Mouse (Mus musculus): Measurements from ENCODE around the gene Ostm1. TPM values are rescaled to one million over a fixed set of nuclear protein-coding genes. Genes with fewer than 3 reads are reported as not detected.

The Ostm1 gene
- polyA plus RNA-seq, 1 experiment from 2014 or later = 13.8 TPM

DNA sequence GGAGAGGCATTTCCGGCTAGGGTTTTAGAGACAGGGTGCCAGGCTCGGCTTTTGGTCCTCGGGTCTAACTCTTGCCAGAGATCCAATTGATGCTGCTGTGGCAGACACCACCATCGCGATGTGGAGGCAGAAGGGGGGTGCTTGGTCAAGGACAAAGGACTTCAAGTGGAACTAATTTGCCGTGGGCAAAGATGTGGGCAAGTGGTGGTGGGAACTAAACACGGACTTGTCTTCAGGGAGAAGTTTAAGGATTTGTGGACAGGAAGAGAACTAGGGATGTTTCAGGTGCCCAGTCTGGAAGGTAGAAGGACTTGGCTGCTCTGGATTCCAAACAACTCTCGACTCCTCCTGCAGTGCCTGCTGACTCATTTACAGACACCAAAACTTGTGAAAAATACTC, 1.5 kb downstream of the Ostm1 start:
- WGBS = 4% methylated on average over 8 of the region's 8 CpGs
- H3K4me2 ChIP-seq = no peak overlapping the region
- H3K27me3 ChIP-seq = peaks cover 97% of the 10 kb centered on the region
- no peak overlapping the region for H3K27ac ChIP-seq
- no peaks in the 10 kb centered on the region for H3K9me3 ChIP-seq
- H3K4me3 ChIP-seq = no peak overlapping the region
- peaks cover 26% of the 10 kb centered on the region for H3K4me1 ChIP-seq
- no peak for ATAC-seq (ENCODE audit: borderline replicate concordance, extremely low read depth, low FRiP score, low TSS enrichment)
- H3K36me3 ChIP-seq = no peaks in the 10 kb centered on the region
- no peak overlapping the region for H3K9ac ChIP-seq

DNA sequence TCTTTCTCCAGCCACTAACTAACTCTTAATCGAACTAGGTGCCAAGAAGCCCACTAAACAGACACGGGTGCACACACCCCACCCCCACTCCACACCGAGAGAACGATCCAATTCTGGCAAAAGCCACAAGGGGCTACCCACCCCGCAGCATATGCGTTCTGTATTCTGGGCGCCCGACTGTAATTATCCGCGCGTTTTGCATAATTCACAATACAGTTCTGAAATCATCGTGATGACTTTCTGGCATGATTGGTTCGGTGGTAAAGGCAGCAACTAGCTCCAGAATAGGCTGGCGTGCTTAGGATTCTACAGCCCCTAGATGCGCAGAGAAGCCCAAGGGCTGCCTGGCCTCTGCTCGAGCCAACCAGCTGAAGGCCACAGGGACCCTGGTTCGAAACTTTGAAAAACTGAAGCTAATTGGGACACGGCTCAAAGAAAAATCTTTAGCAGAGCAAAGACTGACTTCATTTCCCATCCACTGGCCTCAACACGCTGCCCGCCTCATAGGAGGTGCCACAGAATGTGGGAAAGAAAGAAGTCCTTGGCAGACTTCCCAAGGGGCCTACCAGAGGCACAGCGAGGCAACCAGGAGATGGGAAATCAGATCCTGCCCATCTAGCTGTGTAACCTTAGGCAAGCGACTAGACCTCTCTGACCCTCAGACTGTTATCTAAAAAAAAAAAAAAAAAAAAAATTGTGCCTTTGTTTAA, 2.1 kb downstream of the Ostm1 start:
- no peak overlapping the region for H3K9ac ChIP-seq
- no peak overlapping the region for H3K4me3 ChIP-seq
- WGBS = 5% methylated on average over 22 of the region's 22 CpGs
- ATAC-seq (ENCODE audit: borderline replicate concordance, extremely low read depth, low FRiP score, low TSS enrichment) = no peak
- no peak overlapping the region for H3K27ac ChIP-seq
- no peaks in the 10 kb centered on the region for H3K36me3 ChIP-seq
- peaks cover 97% of the 10 kb centered on the region for H3K27me3 ChIP-seq
- no peak overlapping the region for H3K4me2 ChIP-seq
- H3K9me3 ChIP-seq = no peaks in the 10 kb centered on the region
- peaks cover 26% of the 10 kb centered on the region for H3K4me1 ChIP-seq

DNA sequence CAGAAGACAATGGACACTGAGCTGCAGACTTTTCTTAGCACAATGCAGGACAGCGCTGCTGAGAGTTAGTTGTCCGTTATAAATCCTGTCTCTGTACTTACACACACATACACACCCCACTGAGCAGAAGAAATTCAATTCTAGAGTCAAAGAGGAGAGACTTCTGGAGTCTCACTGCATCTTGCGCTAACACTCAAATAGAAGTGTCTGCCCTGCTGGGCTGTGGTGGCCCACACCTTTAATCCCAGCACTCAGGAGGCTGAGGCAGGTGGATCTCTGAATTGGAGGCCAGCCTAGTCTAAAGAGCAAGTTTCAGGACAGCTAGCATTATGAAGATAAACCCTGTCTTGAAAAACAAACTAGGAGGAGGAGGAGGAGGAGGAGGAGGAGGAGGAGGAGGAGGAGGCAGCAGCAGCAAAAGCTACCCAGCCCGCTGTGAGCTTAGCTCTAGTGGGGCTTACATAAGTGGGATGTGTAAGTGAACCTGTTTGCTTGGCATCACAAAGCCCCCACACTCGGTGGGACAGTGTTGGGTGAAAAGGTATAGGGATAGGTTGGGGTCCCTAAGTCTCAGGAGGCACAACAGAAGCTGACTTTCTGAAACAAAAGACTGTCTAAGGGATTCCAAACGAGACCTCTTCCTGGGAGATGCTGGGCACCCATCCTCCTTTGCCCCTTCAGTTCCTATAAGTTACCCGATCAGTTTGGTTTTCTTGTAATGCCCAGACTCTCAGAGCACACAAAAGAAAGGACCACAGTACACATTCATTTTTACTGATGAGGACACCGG, 4.5 kb downstream of the Ostm1 start:
- WGBS = 6% methylated on average over 8 of the region's 8 CpGs
- H3K27ac ChIP-seq = no peak overlapping the region
- no peak for ATAC-seq (ENCODE audit: borderline replicate concordance, extremely low read depth, low FRiP score, low TSS enrichment)
- H3K4me2 ChIP-seq = no peak overlapping the region
- H3K9me3 ChIP-seq = no peaks in the 10 kb centered on the region
- no peak overlapping the region for H3K9ac ChIP-seq
- H3K4me3 ChIP-seq = no peak overlapping the region
- H3K27me3 ChIP-seq = peaks cover 98% of the 10 kb centered on the region
- H3K36me3 ChIP-seq = no peaks in the 10 kb centered on the region
- peaks cover 27% of the 10 kb centered on the region for H3K4me1 ChIP-seq

DNA sequence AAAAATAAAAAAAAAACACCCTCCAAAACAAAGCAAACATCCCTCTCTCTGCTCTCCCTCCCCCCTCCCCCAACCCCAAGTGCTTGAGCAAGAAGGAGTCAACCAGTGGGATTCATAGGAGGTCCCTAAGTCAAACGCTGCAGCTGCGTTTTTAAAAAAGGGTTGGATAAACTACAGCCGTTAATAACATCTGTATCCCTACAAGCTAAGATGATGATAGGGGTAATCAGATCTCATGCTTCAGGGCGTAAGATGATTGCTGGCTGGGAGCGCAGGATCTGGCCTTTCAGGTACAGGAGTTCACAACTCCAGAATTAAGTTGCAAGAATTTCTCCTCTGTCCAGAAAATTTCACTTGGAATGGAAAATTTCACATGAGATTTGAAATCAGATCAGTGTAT, 5.9 kb downstream of the Ostm1 start:
- H3K9ac ChIP-seq = no peak overlapping the region
- H3K4me1 ChIP-seq = peaks cover 13% of the 10 kb centered on the region
- no peak overlapping the region for H3K27ac ChIP-seq
- no peak overlapping the region for H3K4me3 ChIP-seq
- ATAC-seq (ENCODE audit: borderline replicate concordance, extremely low read depth, low FRiP score, low TSS enrichment) = no peak
- H3K9me3 ChIP-seq = no peaks in the 10 kb centered on the region
- no peaks in the 10 kb centered on the region for H3K36me3 ChIP-seq
- WGBS = 5% methylated on average over 5 of the region's 5 CpGs
- H3K27me3 ChIP-seq = peaks cover 98% of the 10 kb centered on the region
- H3K4me2 ChIP-seq = no peak overlapping the region

DNA sequence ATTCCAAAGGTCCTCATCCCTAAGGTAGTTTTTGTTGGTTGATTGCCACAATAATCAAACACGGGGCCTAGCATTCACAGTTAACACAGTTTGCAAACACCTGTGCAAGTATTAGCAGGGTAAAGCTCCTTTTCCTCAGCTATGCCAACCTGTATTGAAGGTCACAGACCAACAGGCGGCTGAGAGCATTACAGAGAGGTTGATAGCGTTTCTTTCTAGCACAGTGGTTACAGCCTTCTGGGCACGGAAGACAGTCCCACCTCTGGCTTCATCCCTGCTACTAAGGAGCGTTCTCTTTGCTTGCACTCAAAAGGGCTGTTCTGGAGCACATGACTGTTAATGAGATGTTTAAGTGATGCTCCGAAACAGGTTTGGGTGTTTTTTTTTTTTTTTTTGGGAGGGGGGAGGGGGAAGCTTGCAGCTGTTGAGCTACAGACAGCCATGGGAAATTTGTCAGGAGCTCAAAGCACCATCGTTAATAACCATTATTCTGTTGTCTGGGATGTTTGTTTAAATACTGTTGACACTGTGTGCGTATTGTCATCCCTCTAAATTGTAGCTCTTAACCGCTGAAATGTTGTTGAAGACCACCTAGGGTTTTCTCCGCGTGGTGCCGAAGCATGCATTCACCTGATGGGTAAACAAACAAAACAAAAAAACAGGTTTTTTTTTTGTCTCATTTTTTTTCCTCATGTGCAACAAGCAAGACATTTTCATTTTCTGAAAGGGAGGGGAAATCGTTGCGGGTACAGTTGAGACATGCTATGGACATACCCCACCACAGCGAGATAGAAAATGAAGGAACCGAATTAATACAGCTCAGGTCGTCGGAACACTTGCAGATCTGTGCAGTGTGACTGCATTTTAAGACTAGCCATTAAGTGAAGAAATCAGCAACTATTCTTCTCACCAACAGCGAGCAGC, 6.9 kb downstream of the Ostm1 start:
- H3K27ac ChIP-seq = no peak overlapping the region
- no peak overlapping the region for H3K4me2 ChIP-seq
- H3K9ac ChIP-seq = no peak overlapping the region
- no peak for ATAC-seq (ENCODE audit: borderline replicate concordance, extremely low read depth, low FRiP score, low TSS enrichment)
- H3K36me3 ChIP-seq = no peaks in the 10 kb centered on the region
- no peak overlapping the region for H3K4me3 ChIP-seq
- H3K9me3 ChIP-seq = no peaks in the 10 kb centered on the region
- 2% methylated on average over 19 of the region's 19 CpGs for WGBS
- H3K4me1 ChIP-seq = peaks cover 12% of the 10 kb centered on the region
- peaks cover 98% of the 10 kb centered on the region for H3K27me3 ChIP-seq

DNA sequence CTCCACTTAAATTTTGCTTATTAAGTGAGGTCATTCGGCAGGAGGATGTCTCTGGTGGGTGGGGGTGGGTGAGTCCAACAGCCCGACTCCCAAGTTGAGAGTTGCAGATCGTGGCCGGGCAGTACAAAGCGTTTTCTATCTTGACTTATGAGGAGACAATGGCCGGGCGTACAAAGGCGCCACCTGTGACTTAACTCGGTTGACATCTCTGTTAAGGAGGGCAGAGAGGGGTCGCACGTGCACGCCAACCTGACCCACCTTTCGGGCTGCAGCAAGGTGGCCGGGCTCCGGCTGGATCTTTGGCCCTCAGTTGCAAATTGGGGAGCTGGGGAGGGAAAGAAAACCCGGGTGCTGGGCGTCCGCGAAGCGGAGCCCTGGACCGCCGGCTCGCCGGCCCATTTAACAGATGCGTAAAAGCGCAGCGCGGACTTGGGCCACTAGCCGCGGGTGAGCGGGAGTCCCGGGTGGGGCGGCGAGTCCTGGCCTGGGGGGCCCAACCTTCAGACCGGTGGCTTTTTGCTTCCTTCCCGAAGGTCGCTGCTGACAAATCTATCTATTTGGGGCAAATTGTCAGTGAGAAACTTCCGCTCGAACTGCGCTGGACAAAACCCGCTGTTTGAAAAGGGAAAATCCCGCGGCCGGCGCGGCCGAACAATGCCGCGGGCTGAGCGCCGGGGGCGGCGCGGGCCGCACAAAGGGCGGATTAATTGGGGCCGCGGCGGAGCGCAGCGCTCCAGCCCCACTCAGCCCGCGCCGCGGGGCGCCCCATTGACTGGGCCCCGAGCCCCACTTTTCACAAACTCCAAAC, 7.8 kb downstream of the Ostm1 start:
- H3K4me2 ChIP-seq = peak overlapping the region; percentile 51
- H3K4me1 ChIP-seq = peaks cover 12% of the 10 kb centered on the region
- H3K9ac ChIP-seq = no peak overlapping the region
- ATAC-seq (ENCODE audit: borderline replicate concordance, extremely low read depth, low FRiP score, low TSS enrichment) = no peak
- H3K36me3 ChIP-seq = no peaks in the 10 kb centered on the region
- 1% methylated on average over 67 of the region's 67 CpGs for WGBS
- no peak overlapping the region for H3K27ac ChIP-seq
- H3K27me3 ChIP-seq = peaks cover 97% of the 10 kb centered on the region
- H3K9me3 ChIP-seq = no peaks in the 10 kb centered on the region
- H3K4me3 ChIP-seq = peak overlapping the region; percentile 22

DNA sequence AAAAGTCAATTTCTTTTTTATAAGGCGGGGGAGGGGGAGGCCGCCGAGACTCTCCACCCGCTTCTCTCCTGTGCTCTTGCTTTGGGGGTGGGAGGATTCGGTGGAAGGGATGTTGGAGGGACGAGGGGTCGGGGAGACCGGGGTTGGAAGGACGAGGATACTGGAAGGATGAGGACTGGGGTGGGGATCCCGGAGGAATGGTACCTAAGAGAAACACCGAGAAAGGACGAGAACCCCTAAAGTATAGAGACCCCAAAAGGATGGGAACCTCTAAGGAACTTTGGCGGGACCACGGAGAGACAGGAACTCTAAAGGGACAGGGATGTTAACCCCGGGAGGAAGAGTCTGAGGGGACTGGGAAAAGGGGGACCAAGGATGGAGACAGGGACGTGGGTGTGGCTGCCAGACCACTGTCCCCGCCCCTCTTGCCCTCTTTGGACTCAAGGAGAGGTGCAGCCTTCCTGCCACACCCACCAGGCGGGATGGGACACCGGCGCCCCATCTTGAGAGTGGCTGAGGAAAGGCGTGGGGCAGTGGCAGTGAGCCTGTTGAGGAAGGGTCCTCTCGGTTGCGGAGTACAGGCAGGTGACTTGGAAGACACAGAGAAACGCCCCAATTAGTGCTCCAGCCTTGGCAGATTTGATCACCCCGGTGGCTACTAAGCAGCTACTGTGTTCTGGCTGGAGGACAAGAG, 8.5 kb downstream of the Ostm1 start:
- H3K9ac ChIP-seq = no peak overlapping the region

DNA sequence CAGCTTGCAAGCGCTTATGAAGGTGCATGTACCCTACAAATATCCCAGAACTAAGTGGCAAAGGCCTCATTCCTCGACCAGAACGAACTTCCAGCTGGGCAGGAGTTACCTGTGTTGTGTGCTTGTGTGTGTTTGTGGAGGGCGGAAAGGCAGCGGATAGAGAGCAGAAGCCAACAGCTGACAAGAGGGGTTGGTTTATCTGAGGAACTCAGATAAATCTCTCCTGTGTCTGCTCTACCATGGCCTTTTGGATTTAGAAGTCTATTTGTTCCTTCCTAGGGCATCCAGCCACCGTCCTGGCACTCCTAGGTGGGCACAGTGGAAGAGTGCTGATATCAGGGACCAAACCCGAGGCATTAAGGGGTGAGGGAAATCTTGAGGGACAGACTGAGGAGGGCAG, 9.6 kb downstream of the Ostm1 start:
- H3K4me1 ChIP-seq = peaks cover 12% of the 10 kb centered on the region
- H3K4me2 ChIP-seq = no peak overlapping the region
- no peaks in the 10 kb centered on the region for H3K36me3 ChIP-seq
- ATAC-seq (ENCODE audit: borderline replicate concordance, extremely low read depth, low FRiP score, low TSS enrichment) = no peak
- 13% methylated on average over 7 of the region's 7 CpGs for WGBS
- no peaks in the 10 kb centered on the region for H3K9me3 ChIP-seq
- H3K27ac ChIP-seq = no peak overlapping the region
- H3K4me3 ChIP-seq = no peak overlapping the region
- peaks cover 93% of the 10 kb centered on the region for H3K27me3 ChIP-seq
- no peak overlapping the region for H3K9ac ChIP-seq

More for the DNA sequence above, 8.5 kb downstream of the Ostm1 start:
- no peaks in the 10 kb centered on the region for H3K36me3 ChIP-seq
- H3K9me3 ChIP-seq = no peaks in the 10 kb centered on the region
- peaks cover 12% of the 10 kb centered on the region for H3K4me1 ChIP-seq
- peaks cover 96% of the 10 kb centered on the region for H3K27me3 ChIP-seq
- H3K4me2 ChIP-seq = peak overlapping the region; percentile 51
- H3K27ac ChIP-seq = no peak overlapping the region
- no peak for ATAC-seq (ENCODE audit: borderline replicate concordance, extremely low read depth, low FRiP score, low TSS enrichment)
- H3K4me3 ChIP-seq = peak overlapping the region; percentile 22
- under 1% methylated on average over 25 of the region's 25 CpGs for WGBS

DNA sequence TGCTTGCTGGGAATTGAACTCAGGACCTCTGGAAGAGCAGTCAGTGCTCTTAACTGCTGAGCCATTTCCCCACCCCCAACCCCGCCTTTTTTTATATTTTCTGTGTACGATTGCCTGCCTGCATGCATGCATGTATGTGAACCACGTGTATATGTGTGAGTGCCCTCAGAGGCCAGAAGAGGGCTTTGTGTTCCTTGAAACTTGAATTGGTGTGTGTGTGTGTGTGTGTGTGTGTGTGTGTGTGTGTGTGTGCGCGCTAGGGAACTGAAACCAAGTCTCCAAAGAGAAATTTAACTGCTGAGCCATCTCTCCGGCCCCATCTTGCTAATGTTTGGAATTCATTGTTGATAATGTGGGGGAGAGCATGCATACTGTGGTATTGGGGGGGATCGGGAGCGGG, 15.0 kb downstream of the Ostm1 start:
- Histone ChIP-seq H3K9ac (no peak overlapping the region), H3K27me3 (peaks cover 68% of the 10 kb centered on the region), H3K36me3 (no peaks in the 10 kb centered on the region), H3K4me2 (no peak overlapping the region), H3K4me1 (no peaks in the 10 kb centered on the region), H3K27ac (no peak overlapping the region), H3K4me3 (no peak overlapping the region), H3K9me3 (no peaks in the 10 kb centered on the region)
- WGBS = 79% methylated on average over 8 of the region's 8 CpGs
- no peak for ATAC-seq (ENCODE audit: borderline replicate concordance, extremely low read depth, low FRiP score, low TSS enrichment)

DNA sequence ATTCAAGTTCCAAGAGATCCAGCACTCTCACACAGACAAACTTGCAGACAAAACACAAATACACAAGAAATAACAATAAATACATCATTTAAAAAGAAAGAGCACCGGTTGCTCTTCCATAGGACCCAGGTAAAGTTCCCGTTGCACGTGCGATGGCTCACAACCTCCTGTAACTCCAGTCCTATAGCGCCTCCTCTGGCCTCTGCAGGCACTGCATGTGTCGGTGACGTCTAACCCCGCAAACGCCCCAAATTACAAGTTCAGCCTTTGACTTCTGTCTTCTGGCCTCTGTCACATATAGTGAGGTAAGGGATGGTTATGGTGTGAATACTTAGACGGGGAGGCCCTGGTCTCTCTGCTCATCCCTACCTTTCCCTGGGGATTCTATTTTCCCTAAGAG, 17.9 kb downstream of the Ostm1 start:
- Histone ChIP-seq H3K4me2 (no peak overlapping the region), H3K27ac (no peak overlapping the region), H3K27me3 (peaks cover 39% of the 10 kb centered on the region), H3K36me3 (no peaks in the 10 kb centered on the region), H3K4me3 (no peak overlapping the region), H3K4me1 (no peaks in the 10 kb centered on the region), H3K9me3 (0 out of 2 replicates have a peak, but pooled peaks cover 5% of the 10 kb centered on the region), H3K9ac (no peak overlapping the region)
- 21% methylated on average over 10 of the region's 10 CpGs for WGBS
- ATAC-seq (ENCODE audit: borderline replicate concordance, extremely low read depth, low FRiP score, low TSS enrichment) = no peak

DNA sequence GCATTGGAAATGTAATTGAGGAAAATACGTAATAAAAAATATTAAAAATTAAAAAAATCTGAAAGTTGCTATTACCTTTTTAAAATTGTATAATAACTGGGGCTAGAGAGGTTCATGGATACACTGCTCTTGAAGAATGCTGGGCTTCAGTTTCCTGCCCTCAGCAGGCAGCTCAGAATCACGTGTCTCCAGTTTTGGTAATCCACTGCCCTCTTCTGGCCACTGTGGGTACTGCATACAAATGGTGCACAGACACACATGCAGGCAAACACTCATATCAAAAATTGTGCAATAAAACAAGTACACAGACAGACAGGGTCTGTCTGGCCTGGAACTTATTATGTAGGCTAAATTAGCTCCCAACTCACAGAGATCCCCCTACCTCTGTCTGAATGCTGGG, 21.3 kb downstream of the Ostm1 start:
- no peak overlapping the region for H3K4me2 ChIP-seq
- no peaks in the 10 kb centered on the region for H3K36me3 ChIP-seq
- no peak for ATAC-seq (ENCODE audit: borderline replicate concordance, extremely low read depth, low FRiP score, low TSS enrichment)
- 0 out of 2 replicates have a peak, but pooled peaks cover 5% of the 10 kb centered on the region for H3K9me3 ChIP-seq
- no peak overlapping the region for H3K4me3 ChIP-seq
- peaks cover 44% of the 10 kb centered on the region for H3K27me3 ChIP-seq
- H3K4me1 ChIP-seq = no peaks in the 10 kb centered on the region
- H3K27ac ChIP-seq = no peak overlapping the region
- no peak overlapping the region for H3K9ac ChIP-seq
- WGBS = 59% methylated on average over 2 of the region's 2 CpGs

Measured in lung, embryonic 15.5 days (tissue).